Mouse (Mus musculus): ENCODE measurements around the gene Nt5c1a.

The Nt5c1a gene

DNA sequence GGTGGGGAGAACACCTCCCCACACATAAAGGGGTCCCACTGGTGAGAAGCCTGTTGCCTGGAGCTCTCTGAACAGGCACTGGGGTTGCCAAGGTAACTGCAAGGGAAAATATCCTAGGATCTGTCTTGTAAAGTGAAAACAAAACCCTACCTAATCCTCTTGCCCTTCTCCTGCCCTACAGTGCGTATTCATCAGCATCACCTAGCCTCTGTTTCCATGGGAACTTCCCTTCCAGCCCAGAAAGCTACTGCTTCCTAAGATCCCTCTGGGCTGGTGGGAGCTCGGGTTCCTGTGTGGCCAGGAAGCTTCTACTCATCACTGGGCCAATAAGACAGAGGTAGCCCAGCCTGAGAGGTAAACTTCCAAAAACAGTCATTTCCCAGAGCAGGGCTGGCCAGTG is 11.0 kb downstream of the Nt5c1a start:
- in situ Hi-C loops (cut with MboI): no loop called here

DNA sequence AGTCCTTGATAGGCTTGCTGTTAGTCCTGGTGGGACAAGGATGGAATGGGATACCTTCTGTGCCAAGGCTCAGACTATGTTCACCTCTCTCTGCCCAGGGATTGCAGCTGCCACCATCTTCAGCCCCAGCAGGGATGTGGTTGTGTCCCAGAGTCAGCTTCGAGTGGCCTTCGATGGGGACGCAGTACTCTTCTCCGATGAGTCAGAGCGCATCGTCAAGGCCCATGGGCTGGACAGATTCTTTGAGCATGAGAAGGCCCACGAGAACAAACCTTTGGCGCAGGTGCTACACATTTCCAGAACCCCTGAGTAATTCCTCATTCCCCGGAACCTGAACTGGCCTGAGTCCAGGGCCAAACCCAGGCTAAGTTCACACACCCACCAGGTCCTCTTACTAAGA is 12.7 kb downstream of the Nt5c1a start:
- in situ Hi-C loops (cut with MboI): no loop called here

DNA sequence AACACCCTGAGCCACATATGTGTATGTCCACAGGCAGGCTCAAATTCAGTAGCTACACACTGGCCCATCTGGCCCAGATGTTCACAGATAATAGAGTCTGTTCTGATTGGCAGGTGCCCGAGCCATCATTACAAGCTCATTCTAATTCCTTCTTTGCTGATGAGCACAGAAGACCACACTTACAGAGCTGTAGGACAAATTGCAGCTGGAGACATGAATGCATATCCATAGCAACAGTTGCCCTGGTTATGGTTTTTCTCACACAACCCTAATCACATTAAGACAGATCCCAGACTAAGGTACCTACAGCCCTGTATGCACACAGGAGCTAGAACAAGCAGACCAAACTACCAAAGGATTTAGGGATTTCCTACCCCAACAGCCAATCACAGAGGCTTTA is 14.1 kb downstream of the Nt5c1a start:
- in situ Hi-C loops (cut with MboI): no loop called here

DNA sequence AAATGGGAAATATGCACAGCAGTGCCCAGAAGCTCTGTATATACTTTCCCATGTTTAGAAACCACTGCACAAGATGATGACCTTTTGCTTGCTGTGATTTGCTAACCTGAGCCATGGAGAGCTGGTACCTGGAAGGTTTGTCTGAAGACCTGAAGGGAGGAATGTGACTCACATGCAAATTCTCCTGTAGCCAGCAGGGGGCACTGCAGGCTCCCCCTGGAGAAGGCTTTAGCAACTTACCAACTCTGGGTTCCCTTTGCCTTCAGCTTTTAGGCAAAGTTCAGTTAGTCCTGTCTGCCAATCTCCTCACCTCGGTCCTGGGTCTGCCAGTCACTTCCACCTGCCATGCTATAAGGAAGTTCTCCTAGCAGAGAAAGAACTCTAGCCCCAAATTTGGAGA is 15.5 kb downstream of the Nt5c1a start:
- in situ Hi-C loops (cut with MboI): no loop called here

DNA sequence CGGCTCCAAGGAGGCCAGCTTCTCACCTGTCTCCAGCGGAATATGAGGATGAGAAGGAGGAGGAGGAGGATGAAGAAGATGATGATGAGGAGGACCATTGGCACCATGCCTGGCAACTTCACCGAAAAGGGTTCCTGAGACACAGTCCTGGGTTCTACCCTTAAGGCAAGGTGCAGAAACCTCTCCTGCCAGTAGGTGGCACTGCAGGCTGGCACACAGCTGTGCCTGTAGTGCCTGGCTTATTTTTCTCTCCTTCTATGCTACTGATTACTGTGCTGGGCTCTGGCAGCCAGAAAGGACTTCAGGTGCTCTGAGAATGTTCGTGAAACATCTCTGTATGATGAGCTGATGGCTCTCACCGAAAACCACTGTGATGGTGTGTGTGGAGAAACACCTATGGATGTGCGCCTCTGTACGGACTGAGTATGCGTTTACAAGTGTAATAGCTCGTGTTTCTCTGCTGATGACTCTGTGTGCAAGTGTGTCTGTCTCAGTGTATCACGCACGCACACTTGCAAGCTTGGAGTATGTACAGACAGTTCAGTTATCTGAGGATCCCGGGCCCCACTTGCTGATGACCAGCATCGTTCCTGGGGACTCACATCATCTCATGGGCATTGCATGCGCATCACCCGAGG is 18.5 kb downstream of the Nt5c1a start:
- in situ Hi-C loops (cut with MboI): no loop called here

DNA sequence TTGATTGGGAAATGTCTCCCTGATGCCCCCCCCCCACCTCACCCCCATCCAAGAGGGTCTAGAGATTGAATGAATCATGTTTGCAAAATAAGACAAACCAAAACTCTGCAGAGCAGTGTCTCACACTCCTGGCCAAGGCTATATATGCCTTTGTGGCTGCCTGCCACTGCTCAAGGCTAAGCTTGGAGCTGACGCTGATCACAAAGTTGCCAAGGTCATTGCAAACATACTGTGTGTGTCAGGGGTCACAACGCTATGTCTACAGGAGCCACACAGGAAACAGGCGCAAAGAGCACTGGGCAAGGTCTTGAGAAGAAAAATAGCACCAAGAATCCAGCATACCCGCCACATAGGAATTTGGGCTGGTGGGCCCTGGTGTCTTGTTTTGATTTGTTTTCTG is 19.3 kb downstream of the Nt5c1a start:
- in situ Hi-C loops (cut with MboI): no loop called here

DNA sequence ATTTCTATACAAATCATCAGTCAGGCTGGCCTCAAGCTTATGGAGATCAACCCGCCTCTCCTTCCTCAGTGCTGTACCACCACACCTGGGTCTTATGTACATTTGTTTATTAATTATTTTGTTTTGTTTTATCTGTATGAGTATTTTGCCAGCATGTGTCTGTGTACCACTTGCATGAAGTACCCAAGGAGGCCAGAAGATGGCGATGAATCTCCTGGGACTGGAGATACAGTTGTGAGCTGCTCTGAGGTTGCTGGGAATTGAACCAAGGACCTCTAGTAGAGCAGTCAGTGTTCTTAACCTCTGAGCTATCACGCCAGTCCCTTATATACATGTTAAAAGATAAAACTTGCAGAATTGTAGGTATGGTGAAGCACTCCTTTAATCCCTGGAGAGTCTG is 22.0 kb downstream of the Nt5c1a start:
- in situ Hi-C loops (cut with MboI): no loop called here

DNA sequence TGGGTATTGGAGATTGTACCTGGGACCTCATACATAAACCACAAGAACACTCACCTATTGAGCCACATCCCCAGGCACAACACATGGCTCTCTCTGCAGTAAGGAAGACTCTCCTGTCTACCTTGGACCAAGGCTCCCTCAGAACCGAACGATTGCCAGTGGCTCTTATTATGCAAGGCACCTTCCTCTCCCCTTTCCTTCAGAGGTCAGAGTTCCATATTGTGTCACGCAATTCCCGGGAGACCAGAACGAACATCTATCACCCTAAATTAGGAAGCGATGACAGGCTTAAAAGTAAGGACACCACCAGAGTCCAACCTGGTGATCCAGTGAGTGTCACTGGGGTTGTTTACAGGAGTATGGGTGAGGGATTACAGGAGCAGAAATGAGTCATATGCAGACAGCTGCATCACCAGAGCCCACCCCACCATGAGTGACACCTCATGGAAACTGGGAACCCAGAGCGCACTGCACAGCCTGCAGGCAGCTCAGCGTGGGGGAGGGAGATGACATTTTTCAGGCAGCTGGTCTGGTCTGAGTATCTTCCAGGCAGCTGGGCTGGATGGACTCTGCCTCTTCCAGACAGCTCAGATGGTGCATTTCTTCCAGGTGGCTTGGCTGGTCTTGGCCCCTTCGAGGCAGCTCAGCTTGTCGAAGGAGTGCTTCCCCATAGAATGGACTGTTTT is 24.6 kb downstream of the Nt5c1a start:
- in situ Hi-C loops (cut with MboI): no loop called here

DNA sequence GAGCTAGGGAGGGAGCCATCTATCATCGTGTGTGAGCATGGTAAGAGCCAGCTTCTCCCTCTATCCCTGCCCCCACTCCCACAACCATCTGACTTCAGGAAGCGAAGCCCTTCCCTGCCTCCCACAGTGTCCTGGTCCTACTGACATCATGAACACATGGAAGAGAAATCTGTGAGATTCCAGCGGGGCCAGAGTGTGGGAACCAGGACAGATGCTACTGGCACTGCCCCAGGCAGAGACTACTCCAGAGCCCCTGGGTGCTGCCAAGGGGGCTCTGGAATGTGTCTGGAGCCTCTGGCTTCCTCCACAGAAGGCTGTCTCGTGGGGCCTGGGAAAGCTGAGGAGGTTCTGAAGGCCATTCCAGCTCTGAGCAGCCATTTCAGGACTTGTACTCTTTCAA is 26.4 kb downstream of the Nt5c1a start:
- in situ Hi-C loops (cut with MboI): no loop called here

DNA sequence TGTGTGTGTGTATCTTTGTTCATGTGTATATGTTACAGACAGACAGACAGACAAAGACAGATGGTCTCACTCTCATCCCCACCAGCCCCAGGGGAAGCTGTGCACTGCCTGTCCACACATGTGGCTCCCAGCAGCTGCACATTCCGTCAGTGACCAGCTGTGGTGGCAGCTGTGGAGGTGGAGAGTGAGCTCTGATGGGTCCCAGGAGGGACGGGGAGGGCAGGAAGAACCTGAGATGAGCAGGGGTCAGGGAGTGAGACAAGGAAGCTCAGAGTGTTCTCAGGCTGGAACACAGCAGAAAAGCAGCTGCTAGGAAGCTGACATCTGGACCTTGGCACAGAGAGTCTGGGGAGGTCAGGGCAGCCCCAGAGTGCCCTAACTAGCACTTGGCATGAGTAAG is 27.0 kb downstream of the Nt5c1a start:
- in situ Hi-C loops (cut with MboI): no loop called here

DNA sequence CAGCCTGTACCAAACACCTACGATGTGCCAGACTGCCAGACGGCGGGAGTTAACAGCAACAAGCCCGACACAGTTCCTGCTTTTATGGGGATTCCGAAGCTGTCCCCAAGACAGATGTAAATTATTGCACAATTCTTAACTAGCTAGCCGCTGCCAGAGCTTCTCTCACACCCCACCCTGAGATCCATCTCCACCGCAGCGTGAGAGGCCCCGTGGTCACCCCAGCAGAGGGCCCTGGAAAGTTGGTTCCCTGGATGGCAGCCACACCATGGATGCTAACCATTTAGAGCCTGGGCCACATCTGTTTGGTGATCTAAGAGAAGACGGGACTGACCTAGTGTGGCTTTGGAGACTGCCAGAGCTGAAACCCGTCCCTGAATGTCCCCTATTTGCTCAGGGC is 27.9 kb downstream of the Nt5c1a start:
- in situ Hi-C loops (cut with MboI): no loop called here

DNA sequence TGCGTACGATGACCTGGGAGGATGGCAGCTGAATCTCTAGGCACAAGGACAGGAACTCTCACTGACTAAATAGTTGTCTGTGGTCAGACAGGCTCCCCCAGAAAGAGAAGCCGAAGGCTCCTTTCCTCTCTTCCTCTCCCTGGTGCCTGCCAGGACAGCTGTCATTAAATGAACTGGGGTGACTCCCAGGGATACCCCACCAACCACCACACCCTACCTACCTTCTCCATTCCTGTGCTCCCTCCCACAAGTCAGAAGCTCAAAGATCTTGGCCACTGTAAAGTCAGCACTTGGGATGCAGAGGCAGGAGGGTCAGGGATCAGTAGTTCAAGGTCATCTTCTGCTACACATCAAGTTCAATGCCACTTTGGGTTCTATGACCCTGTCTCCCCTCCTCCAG is 31.5 kb downstream of the Nt5c1a start:
- in situ Hi-C loops (cut with MboI): no loop called here

DNA sequence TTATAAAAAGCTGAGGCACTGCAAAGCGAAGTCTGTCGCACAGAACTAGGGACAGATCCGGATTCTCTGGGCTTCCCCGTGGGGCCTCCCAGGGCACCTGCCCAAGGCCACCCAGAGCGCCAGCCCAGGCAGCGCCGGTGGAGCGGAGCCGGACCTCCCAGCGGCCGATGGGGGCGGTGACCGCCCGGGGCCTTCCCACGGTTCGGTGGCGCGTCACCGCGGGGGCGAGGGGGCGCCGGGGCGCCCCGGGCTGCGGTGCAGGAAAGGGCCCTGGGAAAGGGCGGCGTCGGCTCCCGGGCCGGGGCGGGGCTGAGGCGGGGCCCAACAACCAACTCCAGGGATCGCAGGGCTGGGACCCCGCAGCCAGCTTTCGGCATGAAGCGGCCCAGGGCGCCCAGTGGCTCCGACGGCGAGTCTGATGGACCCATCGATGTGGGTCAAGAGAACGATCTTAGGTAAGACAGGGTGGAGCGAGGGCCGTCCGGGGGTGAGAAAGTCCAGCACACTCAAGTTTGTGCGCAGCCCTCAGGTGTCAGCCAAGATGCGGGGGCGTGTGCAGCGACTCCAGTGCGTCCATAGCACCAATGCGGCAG is 32.3 kb downstream of the Nt5c1a start, which contains the start of gene Heyl:
Gene Heyl, plus strand, starts transcription at position 65 of the 593 bp plus-strand sequence.
- in situ Hi-C loops (cut with MboI): no loop called here

DNA sequence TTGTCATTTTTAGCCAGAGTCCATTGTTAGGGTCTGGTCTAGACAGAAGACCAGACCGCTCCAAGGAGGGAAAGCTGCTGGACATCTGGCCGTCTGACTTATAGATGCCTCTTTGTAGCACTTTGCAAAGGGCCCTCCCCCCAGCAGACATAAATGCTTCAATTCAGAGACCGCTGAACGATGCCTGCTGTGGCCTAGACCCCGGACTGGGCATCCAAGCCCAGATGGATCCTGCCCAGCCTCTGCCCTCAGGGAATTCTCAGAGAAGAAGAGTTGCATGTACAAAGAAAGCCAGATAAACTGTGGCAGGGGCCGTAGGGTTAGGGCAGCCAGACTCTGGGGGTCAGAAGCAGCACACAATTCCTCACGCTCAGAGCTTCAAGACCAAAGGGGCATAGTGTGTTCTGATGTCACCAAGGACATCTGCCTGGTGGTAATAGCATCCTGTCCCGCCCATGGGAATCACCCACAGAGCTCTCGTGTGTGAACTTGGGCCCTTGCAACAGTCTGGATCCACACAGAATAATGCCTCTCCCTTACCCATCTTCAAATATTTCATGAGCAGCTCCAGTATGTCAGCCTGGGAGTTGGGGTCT is 34.6 kb downstream of the Nt5c1a start:
- in situ Hi-C loops (cut with MboI): no loop called here

DNA sequence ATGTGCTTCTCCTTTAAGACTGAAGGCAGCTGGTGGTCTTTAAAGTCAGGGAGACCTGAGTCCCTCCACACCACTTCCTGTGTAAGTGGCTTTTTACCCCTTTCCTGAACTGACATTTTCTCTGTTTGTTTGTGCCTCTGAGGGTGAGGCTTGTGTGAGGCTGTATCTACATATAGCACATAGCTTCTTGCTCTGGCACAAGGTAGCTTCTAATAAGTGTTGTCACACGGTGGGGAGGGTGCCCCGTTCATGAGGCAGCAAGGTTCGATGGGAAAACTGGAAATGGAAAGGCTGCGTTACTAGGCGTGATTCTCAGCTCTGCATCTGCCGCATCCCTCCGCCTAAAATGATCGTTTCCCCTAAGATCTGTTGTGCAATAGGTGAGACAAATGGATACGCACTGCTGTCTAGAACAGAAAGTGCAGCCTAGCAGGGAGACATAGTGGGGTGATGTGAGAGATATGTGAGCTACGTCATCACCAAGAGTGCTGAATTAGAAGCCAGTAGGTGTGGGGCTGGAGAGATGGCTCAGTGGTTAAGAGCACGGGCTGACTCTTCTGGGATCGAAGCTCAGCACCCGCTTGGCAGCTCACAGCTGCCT is 35.2 kb downstream of the Nt5c1a start:
- in situ Hi-C loops (cut with MboI): no loop called here

DNA sequence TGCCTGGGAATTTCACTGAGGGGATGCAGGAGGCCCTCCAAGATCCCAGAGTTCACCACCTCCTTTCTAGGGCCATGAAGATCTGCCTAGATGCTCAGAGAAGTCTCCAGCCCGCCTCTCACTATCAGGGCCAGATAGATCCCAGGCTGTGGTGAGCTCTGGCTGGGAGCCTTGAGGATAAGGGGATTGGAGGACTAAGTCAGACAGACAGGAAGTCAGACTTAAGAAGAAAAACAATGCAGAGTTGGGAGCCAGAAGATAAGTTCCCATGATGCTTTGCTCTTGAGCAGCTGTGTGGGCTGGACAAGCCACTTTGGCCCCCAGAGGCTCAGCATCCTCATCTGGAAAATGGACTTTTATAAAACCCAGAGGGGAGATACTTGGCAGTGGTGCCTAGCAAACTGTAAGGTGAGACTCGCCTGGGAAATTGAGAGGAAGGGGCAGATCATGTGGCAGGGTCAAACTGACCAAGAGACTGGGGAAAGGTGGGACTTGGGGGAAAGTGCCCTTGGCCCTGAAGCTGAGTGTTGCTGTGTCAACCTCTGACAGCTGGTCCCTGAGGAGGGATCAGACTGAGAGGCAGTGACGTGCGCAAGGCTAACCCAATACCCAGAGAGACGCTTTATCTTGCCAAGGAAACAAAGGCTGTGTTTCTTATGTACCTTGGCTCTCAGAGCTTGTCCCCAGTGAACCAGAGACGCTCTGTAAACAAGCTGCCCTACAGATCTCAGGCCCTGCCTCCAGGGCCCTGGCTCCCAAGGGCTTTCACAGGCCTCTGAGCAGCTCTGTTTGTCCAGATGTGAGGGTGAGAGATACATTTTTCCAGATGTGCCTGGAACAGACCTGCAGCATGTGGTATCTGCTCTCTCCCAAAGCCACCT is 36.3 kb downstream of the Nt5c1a start:
- in situ Hi-C loops (cut with MboI): no loop called here

DNA sequence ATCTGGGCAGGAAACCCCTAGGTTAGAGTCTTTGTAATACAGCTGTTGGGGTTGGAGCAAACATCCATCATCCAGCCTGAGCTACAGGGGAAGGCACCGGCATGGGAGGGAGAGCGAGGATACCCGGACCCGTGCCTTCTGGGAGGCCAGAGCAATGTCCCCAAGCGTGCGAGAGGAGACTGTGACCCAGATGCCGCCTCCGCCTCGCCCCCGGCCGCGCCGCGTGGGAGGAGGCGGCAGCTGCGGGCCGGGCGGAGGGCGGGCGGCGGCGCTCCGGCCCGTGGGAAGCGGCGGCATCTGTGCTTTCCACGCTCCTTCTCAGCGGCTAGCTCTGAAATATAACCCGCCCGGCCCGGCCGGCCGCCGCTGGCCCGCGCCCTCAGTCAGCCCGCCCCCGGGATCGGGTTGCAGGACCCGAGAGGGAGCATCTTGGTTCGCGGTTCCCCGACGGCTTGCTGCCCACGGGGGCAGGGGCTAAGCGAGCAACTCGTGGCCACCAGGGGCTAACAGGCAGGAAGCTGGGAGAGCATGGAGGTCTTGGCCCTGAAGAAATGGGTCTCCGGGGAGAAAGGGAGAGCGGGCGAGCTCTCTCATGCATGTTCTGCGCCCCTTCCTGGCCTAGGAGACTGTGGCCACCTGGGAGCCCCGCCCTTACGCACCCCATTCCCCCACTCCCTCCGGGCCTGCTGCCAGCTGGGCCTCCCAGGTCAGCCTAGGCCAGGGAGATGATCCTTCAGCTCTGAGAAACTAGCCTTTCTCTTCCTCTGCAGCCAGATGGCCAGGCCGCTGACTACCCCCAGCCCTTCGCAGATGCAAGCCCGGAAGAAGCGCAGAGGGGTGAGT is 38.3 kb downstream of the Nt5c1a start:
- in situ Hi-C loops (cut with MboI): no loop called here

DNA sequence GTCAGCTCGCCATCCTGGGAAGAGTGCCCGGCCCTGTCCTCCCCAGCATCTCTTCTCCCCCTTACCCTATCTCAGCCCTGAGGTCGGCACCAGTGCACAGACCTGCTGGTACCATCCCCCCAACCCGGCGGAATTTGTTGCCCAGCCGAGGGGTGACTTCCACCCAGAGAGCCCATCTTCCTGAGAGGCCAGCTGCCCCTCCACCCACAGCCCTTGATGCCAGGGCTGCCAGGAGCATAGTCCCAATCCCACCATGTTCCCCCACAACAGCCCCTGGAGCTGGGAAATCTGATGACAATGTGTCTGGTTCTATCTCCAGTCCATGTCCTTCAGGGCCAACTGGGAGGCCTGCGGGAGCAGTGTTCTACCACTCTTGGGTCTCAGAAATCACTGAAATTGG is 44.9 kb downstream of the Nt5c1a start:
- in situ Hi-C loops (cut with MboI): no loop called here

DNA sequence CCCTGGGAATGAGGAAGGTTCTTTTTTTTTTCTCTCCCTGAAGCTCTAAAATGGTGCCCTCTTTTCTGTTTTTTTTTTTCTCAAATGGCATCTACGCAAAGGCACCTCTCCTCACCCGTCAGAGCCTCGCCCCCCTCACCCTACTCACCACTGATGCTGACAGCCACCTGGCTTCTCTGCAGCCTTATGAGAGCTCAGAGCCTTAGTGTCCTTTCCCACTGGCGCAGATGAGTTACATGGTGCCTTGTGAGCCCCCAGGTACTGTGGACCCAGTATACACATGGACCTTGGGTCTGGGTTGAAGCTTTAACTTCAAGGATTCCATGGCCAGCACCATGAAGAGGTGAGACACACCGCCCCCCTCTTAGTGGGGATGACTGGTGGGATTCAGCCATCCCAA is 45.3 kb downstream of the Nt5c1a start:
- in situ Hi-C loops (cut with MboI): no loop called here

DNA sequence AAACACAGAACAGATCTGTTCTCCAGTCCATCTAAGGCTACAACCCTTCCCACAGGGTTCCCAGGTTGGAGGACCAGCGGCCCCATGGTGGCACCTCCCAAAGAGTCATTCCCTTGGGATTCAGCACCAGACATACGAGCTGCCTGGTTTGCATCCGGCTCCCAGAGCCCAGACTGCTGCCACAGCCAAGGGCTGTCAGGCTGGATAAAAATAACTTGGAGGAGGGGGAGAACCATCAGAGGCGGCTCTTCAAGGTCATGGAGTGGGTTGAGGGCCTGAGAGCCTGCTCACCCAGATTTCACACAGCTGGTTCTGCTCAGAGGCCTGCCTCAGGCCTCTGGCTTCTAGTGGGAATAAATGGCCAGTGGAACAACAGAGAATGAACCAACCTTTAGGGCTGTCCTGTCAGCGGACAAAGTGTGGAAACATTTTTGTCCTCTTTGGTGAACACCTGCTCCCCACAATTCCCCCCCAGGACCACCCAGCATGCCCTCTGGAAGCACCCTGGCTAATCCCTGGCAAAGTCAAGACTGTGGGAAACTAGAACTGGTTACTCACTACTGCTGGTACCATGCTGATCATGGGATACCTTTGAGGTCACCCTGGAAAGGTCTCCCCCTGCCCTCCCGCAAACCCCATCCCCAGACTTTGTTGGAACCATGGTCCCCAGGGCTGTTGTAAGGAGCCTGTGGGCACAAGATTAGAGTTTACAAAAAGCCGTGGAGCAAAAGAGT is 46.0 kb downstream of the Nt5c1a start:
- in situ Hi-C loops (cut with MboI): no loop called here

Measured in mature B cell (primary cell).